Mouse (Mus musculus) stomach, postnatal 0 days (tissue): Measurements from ENCODE around the gene S100a13. TPM values are rescaled to one million over a fixed set of nuclear protein-coding genes. Genes with fewer than 3 reads are reported as not detected.

Source experiments
- ATAC-seq: fragments of 200-750 bp; cut with Nextera tagmentation; 2 replicates; pipeline ENCODE4 v1.8.0; 2017; ENCODE audit not compliant: low FRiP score, low TSS enrichment
- DNase-seq: peaks from one replicate; pipeline ENCODE4 v3.0.0-alpha.2; 2016; ENCODE audit warnings: low spot score
- H3K27ac ChIP-seq: fragments of 300-500 bp; sonication (generic); replicated peaks from 2 replicates; pipeline ENCODE4 v1.5.1; 2014; ENCODE audit warnings: mild to moderate bottlenecking, control low read depth
- H3K27me3 ChIP-seq: fragments of 300-500 bp; sonication (generic); 2 replicates; pipeline ENCODE4 v1.6.1; 2014; ENCODE audit warnings: low read length; ENCODE audit not compliant: control insufficient read depth, insufficient read depth
- H3K36me3 ChIP-seq: fragments of 300-500 bp; sonication (generic); 2 replicates; pipeline ENCODE4 v1.6.1; 2014; ENCODE audit warnings: low read length, mixed read lengths; ENCODE audit not compliant: control insufficient read depth, insufficient read depth
- H3K4me1 ChIP-seq: fragments of 300-500 bp; sonication (generic); replicated peaks from 2 replicates; pipeline ENCODE4 v1.6.1; 2014; ENCODE audit warnings: antibody characterized with exemption; ENCODE audit not compliant: control insufficient read depth, insufficient read depth
- H3K4me2 ChIP-seq: fragments of 300-500 bp; sonication (generic); replicated peaks from 2 replicates; pipeline ENCODE4 v1.6.1; 2014; ENCODE audit warnings: low read depth, mild to moderate bottlenecking, control low read depth, moderate library complexity
- H3K4me3 ChIP-seq: fragments of 300-500 bp; sonication (generic); 2 replicates; pipeline ENCODE4 v1.5.1; 2014; ENCODE audit warnings: low read depth, low read length, control low read depth
- H3K9ac ChIP-seq: fragments of 300-500 bp; sonication (generic); 2 replicates; pipeline ENCODE4 v1.6.1; 2014; ENCODE audit warnings: mild to moderate bottlenecking, low read length, control low read depth, mixed read lengths
- H3K9me3 ChIP-seq: fragments of 300-500 bp; sonication (generic); 2 replicates; pipeline ENCODE4 v1.6.1; 2016; ENCODE audit warnings: low read length; ENCODE audit not compliant: control insufficient read depth
- CTCF ChIP-seq: IDR thresholded peaks from 2 replicates; pipeline ENCODE4 v1.5.1; 2016; ENCODE audit warnings: antibody characterized with exemption, low read depth, mild to moderate bottlenecking, moderate library complexity
- EP300 ChIP-seq: optimal IDR thresholded peaks from 2 replicates; pipeline ENCODE3; 2016; ENCODE audit warnings: antibody characterized with exemption
- WGBS: fragments of 180-500 bp; shearing (Covaris S2); extraction: QIAGEN DNeasy Blood & Tissue Kit; methylation state at CpG from one replicate; pipeline ENCODE4 v1.1.7; 2014; 5-methylcytosine and 5-hydroxymethylcytosine counted together
- polyA plus RNA-seq: library from polyadenylated mRNA; unstranded; fragments of >200 nt; fragmentation: Nextera tagmentation; extraction: Ambion mirVana; gene quantifications from 2 replicates; pipeline ENCODE4 v1.2.1, GENCODE M21; 2015

Gene S100a13
- polyA plus RNA-seq, 1 experiment from 2014 or later, result 73.6 TPM

- peak; percentile 88 for ATAC-seq
- Histone ChIP-seq H3K27me3 (no peaks in the 10 kb centered on the region), H3K4me2 (peak within 1 kb of the TSS; percentile 67), H3K27ac (peak within 1 kb of the TSS; percentile 97), H3K9me3 (no peaks in the 10 kb centered on the region), H3K4me1 (peaks cover 4% of the 10 kb centered on the region; the same call in 1 of the 2 replicates), H3K36me3 (peaks cover 3% of the 10 kb centered on the region), H3K4me3 (peak within 1 kb of the TSS; percentile 91), H3K9ac (peak within 1 kb of the TSS; percentile 98)
- under 1% methylated on average over 60 of the region's 66 CpGs for WGBS
- DNase-seq, result peak; percentile 100
- peak; percentile 80 for TF ChIP-seq EP300
- TF ChIP-seq CTCF, result no peak
Measured at GRCm38 (mm10) chr3:90508950-90509746, 5.1 kb upstream of the S100a13 start, which contains the start of gene Chtop. Chtop (minus strand) TSS chr3:90509498.

DNA sequence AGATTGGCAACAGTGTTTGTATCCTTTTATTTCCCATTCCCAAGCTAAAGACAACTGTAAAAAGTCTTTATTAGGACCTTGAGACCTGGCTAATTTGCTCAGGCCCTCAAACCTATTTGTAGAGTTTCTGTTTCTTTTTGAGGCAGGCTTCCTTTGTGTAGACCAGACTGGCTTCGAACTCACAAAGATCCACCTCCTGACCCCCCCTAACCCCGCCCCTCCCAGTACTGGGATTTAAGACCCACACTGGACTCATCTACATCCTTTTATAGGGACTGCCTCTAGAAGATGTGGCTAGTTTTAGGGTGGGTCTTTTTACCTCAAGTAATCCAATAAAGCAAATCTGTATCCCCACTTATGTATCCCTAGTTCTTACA, 4.5 kb upstream of the S100a13 start:
- Histone ChIP-seq H3K4me3 (peak overlapping the region; percentile 91), H3K4me2 (peak overlapping the region; percentile 21), H3K9me3 (no peaks in the 10 kb centered on the region), H3K4me1 (peaks cover 4% of the 10 kb centered on the region; the same call in 1 of the 2 replicates), H3K27me3 (no peaks in the 10 kb centered on the region), H3K36me3 (peaks cover 3% of the 10 kb centered on the region), H3K9ac (no peak overlapping the region), H3K27ac (peak overlapping the region; percentile 8)
- TF ChIP-seq CTCF (no peak), EP300 (no peak)
- WGBS, result 21% methylated on average over 2 of the region's 2 CpGs
- ATAC-seq (no peak), DNase-seq (no peak)

- H3K4me1 ChIP-seq, result peaks cover 4% of the 10 kb centered on the region; the same call in 1 of the 2 replicates
- H3K27me3 ChIP-seq, result no peaks in the 10 kb centered on the region
- no peaks in the 10 kb centered on the region for H3K9me3 ChIP-seq
- H3K36me3 ChIP-seq, result no peaks in the 10 kb centered on the region; the same call in 1 of the 2 replicates
- 84% methylated on average over 5 of the region's 5 CpGs for WGBS
- no peak overlapping the region for H3K4me3 ChIP-seq
- no peak overlapping the region for H3K9ac ChIP-seq
- DNase-seq (no peak), ATAC-seq (no peak)
- no peak overlapping the region for H3K4me2 ChIP-seq
- no peak for TF ChIP-seq EP300
- H3K27ac ChIP-seq, result no peak overlapping the region
Measured at GRCm38 (mm10) chr3:90512276-90512675, 2.0 kb upstream of the S100a13 start.

DNA sequence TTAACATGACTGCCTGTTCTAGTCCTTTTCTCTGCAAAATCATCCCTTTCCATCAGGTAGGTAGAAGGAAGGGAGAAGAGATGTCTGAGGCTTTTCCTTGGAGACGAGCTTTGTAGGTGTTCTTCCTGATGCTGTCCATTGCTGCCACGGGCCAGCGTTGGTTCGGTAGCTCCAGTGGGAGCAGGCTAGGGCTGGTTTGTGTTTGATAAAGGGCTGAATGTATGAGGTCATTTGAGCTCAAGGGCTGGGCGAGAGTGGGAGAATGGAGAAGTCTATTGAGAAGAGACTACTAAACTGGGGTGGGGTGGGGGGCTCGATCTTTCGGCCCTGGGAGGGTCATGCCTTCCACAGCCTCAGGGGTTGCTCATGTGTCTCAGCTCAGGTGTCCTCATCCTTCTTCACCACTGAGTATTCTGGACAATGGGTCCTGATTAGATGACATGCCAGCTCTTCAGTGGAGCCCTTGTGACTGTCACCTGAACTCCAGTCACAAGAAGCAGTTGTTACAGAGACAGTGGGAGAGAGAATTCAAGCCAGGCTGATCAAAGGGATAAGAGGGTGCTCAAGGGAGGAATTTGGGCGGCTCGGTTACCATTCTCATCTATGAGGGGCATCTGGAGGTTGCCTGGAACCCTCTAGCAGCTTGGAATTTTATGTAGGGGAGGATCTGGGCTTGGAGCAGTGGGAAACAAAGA, 1.1 kb upstream of the S100a13 start:
- Histone ChIP-seq H3K4me1 (peaks cover 1% of the 10 kb centered on the region; the same call in 1 of the 2 replicates), H3K9ac (peak overlapping the region; percentile 61; the same call in 1 of the 2 replicates), H3K36me3 (no peaks in the 10 kb centered on the region; the same call in 1 of the 2 replicates), H3K27ac (peak overlapping the region; percentile 84), H3K27me3 (no peaks in the 10 kb centered on the region), H3K4me3 (peak overlapping the region; percentile 48; the same call in 1 of the 2 replicates), H3K9me3 (no peaks in the 10 kb centered on the region), H3K4me2 (peak overlapping the region; percentile 88)
- ATAC-seq (no peak), DNase-seq (peak; percentile 56)
- WGBS, result 68% methylated on average over 9 of the region's 9 CpGs
- no peak for TF ChIP-seq EP300
- TF ChIP-seq CTCF, result no peak

DNA sequence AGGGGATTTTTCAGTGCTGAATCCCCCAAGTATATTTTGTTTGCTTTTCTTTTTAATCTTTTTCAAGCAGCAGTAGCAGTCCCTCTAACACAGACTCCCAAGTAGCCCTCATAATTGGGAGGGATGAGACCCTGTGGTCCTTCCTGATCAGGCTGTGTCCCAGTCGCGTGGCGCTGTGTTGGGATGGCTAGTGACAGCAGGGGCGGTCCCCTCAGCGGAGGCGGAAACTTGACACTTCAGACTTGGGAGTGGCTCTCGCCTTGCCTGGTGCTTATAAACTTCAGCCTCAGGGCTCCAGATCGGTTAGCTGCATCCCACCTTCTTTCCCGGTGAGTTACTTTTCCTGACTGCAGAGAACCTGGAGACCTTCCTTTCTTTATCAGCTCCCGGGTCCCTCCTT, 456 bp downstream of the S100a13 start:
- H3K4me3 ChIP-seq, result peak overlapping the region; percentile 48
- peak overlapping the region; percentile 84 for H3K27ac ChIP-seq
- WGBS, result 1% methylated on average over 10 of the region's 10 CpGs
- H3K9ac ChIP-seq, result peak overlapping the region; percentile 61
- peak overlapping the region; percentile 88 for H3K4me2 ChIP-seq
- no peaks in the 10 kb centered on the region; the same call in 1 of the 2 replicates for H3K36me3 ChIP-seq
- TF ChIP-seq EP300, result no peak
- no peak for TF ChIP-seq CTCF
- DNase-seq, result peak; percentile 82
- H3K27me3 ChIP-seq, result no peaks in the 10 kb centered on the region
- no peaks in the 10 kb centered on the region; the same call in 1 of the 2 replicates for H3K4me1 ChIP-seq
- no peaks in the 10 kb centered on the region for H3K9me3 ChIP-seq
- ATAC-seq, result peak; percentile 81
